9 mouse cellular contexts compared by ENCODE assay signal in the genomic region with DNA sequence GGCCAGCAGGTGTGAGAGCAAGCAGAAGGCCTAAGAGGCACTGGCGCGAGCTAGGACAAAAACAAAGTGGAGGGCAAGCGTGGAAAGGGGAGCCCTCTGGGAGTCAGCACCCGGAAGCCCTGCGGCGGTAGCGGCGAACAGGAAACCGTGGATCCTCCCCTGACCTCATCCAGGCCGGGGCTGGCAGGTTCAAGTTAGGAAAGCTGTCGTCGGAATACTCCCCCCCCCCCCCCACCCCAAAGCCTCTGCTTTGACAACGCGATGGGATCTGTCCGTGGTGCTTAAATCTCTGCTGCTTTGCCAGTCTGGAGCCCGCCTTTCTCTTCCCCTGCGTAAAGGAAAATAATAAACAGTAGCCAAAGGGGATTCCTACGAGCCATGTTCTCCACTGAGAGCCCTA. TPM values are rescaled to one million over a fixed set of nuclear protein-coding genes. Genes with fewer than 3 reads are reported as not detected.
DNase-seq lines count a peak whose midpoint lies in the region; ATAC-seq and TF ChIP-seq lines count a peak whose summit lies in the region.
"Had no signal": no experiment of that assay in that cellular context is flagged by ENCODE, and none has a peak within 500 bp of the region (broad histone marks: within the 10 kb centered on the region; RNA-seq: fewer than 3 reads in every experiment).

No protein-coding gene starts in this region.

- H3K36me3 ChIP-seq in lung, embryonic 14.5 days (ENCODE audit: insufficient read depth): no peaks in the 10 kb centered on the region
- no peaks in the 10 kb centered on the region for H3K36me3 ChIP-seq in hindbrain, embryonic 11.5 days (ENCODE audit: control insufficient read depth, insufficient read depth, low read length)

- H3K4me2 ChIP-seq in lung, embryonic 14.5 days: peak overlapping the region; percentile 19; the same call in 1 of the 2 replicates
- peak overlapping the region; percentile 76 for H3K4me2 ChIP-seq in hindbrain, embryonic 11.5 days (replicated peaks; ENCODE audit: low read depth, low read length)

- H3K9ac ChIP-seq in lung, embryonic 14.5 days: no peak overlapping the region
- no peak overlapping the region for H3K9ac ChIP-seq in hindbrain, embryonic 11.5 days (ENCODE audit: low read depth, low read length)
- H3K9ac ChIP-seq: liver, embryonic 14.5 days had no signal

- TF ChIP-seq CTCF in lung, embryonic 14.5 days (IDR thresholded peaks at IDR 0.05; ENCODE audit: low read depth): no peak

- DNase-seq in lung, embryonic 14.5 days: peak; percentile 92
- no peak for DNase-seq in lung, postnatal 25 days (ENCODE audit: low spot score)
- DNase-seq in embryo, embryonic 11.5 days (ENCODE audit: low read depth, low spot score): peak; percentile 57
- DNase-seq in hindbrain, embryonic 11.5 days (ENCODE audit: low spot score): peak; percentile 69
- DNase-seq in lung, postnatal 10 days: peak; percentile 62
- DNase-seq in testis, postnatal 14 days (ENCODE audit: low spot score): peak; percentile 39
- DNase-seq in left cerebral cortex, adult 9 months (ENCODE audit: low spot score in 2 of 2): no peak
- no peak for DNase-seq in thymus, adult 18-20 months

- H3K4me3 ChIP-seq in lung, embryonic 14.5 days (ENCODE audit: low read depth, low read length): no peak overlapping the region
- peak overlapping the region; percentile 21 for H3K4me3 ChIP-seq in hindbrain, embryonic 11.5 days (ENCODE audit: low read depth, low read length)

- H3K9me3 ChIP-seq in lung, embryonic 14.5 days (ENCODE audit: low read depth, low read length): no peaks in the 10 kb centered on the region
- no peaks in the 10 kb centered on the region for H3K9me3 ChIP-seq in hindbrain, embryonic 11.5 days (ENCODE audit: control insufficient read depth, low read length)

- WGBS in lung, embryonic 14.5 days: 2% methylated on average over 18 of the region's 18 CpGs
- WGBS in hindbrain, embryonic 11.5 days: under 1% methylated on average over 18 of the region's 18 CpGs

- no peak overlapping the region for H3K27ac ChIP-seq in lung, embryonic 14.5 days (ENCODE audit: low read depth)
- no peak overlapping the region for H3K27ac ChIP-seq in hindbrain, embryonic 11.5 days (ENCODE audit: low read depth, low read length)
- H3K27ac ChIP-seq: liver, embryonic 14.5 days had no signal

- no peaks in the 10 kb centered on the region for H3K4me1 ChIP-seq in lung, embryonic 14.5 days (ENCODE audit: insufficient read depth)
- peaks cover 8% of the 10 kb centered on the region; the same call in 1 of the 2 replicates for H3K4me1 ChIP-seq in hindbrain, embryonic 11.5 days (replicated peaks; ENCODE audit: control insufficient read depth, insufficient read depth, low read length)

- ATAC-seq in lung, embryonic 14.5 days (ENCODE audit: insufficient read depth): no peak
- 0 out of 2 replicates have a peak, but pooled peaks have one; percentile 9 for ATAC-seq in hindbrain, embryonic 11.5 days (ENCODE audit: low FRiP score)

- H3K27me3 ChIP-seq in lung, embryonic 14.5 days (ENCODE audit: insufficient read depth, low read length): peaks cover 76% of the 10 kb centered on the region
- H3K27me3 ChIP-seq in hindbrain, embryonic 11.5 days (ENCODE audit: control insufficient read depth, insufficient read depth, low read length): peaks cover 77% of the 10 kb centered on the region

RNA-seq across cellular contexts. Expression of a gene that starts 1.7 kb away (rescaled TPM):
- polyA plus RNA-seq in lung, embryonic 14.5 days (2014; fragmentation: Nextera tagmentation; extraction: Ambion mirVana): not detected in 2 replicates
- polyA plus RNA-seq in hindbrain, embryonic 11.5 days (2014; fragmentation: Nextera tagmentation; extraction: Ambion mirVana): 2.6 and 3.7 TPM in 2 replicates
- polyA plus RNA-seq: liver, embryonic 14.5 days had no signal

Comparison
In these comparisons a context has a peak if more than half of its experiments do, and no peak if none do; other contexts are left out.
1. DNase-seq: peak in lung, embryonic 14.5 days (single experiment), embryo, embryonic 11.5 days (single experiment), hindbrain, embryonic 11.5 days (single experiment), lung, postnatal 10 days (single experiment) and testis, postnatal 14 days (single experiment); none in lung, postnatal 25 days (single experiment), left cerebral cortex, adult 9 months (0 of 2) and thymus, adult 18-20 months (0 of 2).